Mouse (Mus musculus) ES-Bruce4 (cell line): ENCODE results near the gene Ptgfrn.

Experiments
- CTCF ChIP-seq: IDR thresholded peaks from one replicate; pipeline ENCODE4 v1.8.1; 2011; ENCODE audit warnings: low read depth, low read length
- EP300 ChIP-seq: IDR thresholded peaks from 2 replicates; pipeline ENCODE4 v1.6.1; 2011; ENCODE audit warnings: low read depth, low read length; ENCODE audit not compliant: insufficient read depth
- POLR2A ChIP-seq: IDR thresholded peaks from one replicate; pipeline ENCODE4 v1.8.1; 2011; ENCODE audit warnings: low read length; ENCODE audit not compliant: insufficient read depth

GRCm38 (mm10) chr3:101141864-101142263 is 31.8 kb upstream of the Ptgfrn start:
- TF ChIP-seq POLR2A: no peak
- no peak for TF ChIP-seq CTCF
- no peak for TF ChIP-seq EP300
